Mouse (Mus musculus) hindbrain, embryonic 10.5 days (tissue): ENCODE data around the gene Krt28. TPM values are rescaled to one million over a fixed set of nuclear protein-coding genes. Genes with fewer than 3 reads are reported as not detected.

Experiments used
- DNase-seq: peaks from one replicate; pipeline ENCODE4 v3.0.0-alpha.2; 2017; ENCODE audit warnings: low spot score
- H3K27ac ChIP-seq: fragments of 300-500 bp; sonication (generic); 2 replicates; pipeline ENCODE4 v1.5.1; 2016; ENCODE audit warnings: mild to moderate bottlenecking, moderate library complexity
- H3K27me3 ChIP-seq: fragments of 300-500 bp; sonication (generic); 2 replicates; pipeline ENCODE4 v1.6.1; 2016; ENCODE audit warnings: mild to moderate bottlenecking; ENCODE audit not compliant: poor library complexity, insufficient read depth, severe bottlenecking
- H3K36me3 ChIP-seq: fragments of 300-500 bp; sonication (generic); 2 replicates; pipeline ENCODE4 v1.6.1; 2016; ENCODE audit warnings: mild to moderate bottlenecking, moderate library complexity
- H3K4me1 ChIP-seq: fragments of 300-500 bp; sonication (generic); replicated peaks from 2 replicates; pipeline ENCODE4 v1.6.1; 2016; ENCODE audit warnings: mild to moderate bottlenecking
- H3K4me3 ChIP-seq: fragments of 300-500 bp; sonication (generic); 2 replicates; pipeline ENCODE4 v1.5.1; 2016; ENCODE audit warnings: mild to moderate bottlenecking, moderate library complexity
- H3K9me3 ChIP-seq: fragments of 300-500 bp; sonication (generic); 2 replicates; pipeline ENCODE4 v1.6.1; 2016; ENCODE audit warnings: mild to moderate bottlenecking, moderate library complexity
- WGBS: fragments of 180-500 bp; shearing (Covaris S2); methylation state at CpG from one replicate; pipeline ENCODE4 v1.1.7; 2016; 5-methylcytosine and 5-hydroxymethylcytosine counted together
- polyA plus RNA-seq: library from polyadenylated mRNA; unstranded; fragments of >200 nt; fragmentation: Nextera tagmentation; extraction: Ambion mirVana; gene quantifications from 2 replicates; pipeline ENCODE4 v1.2.1, GENCODE M21; 2016

Gene Krt28
- polyA plus RNA-seq, 1 experiment from 2014 or later: 0.25 TPM

GRCm38 (mm10) chr11:99339299-99339847, 35.3 kb downstream of the Krt28 start:
- H3K27me3 ChIP-seq: no peaks in the 10 kb centered on the region
- peaks cover 9% of the 10 kb centered on the region for H3K4me1 ChIP-seq
- peak overlapping the region; percentile 40; the same call in 1 of the 2 replicates for H3K27ac ChIP-seq
- WGBS: 42% methylated on average over 11 of the region's 11 CpGs
- H3K4me3 ChIP-seq: no peak overlapping the region
- no peaks in the 10 kb centered on the region for H3K9me3 ChIP-seq
- peak; percentile 40 for DNase-seq
- no peaks in the 10 kb centered on the region for H3K36me3 ChIP-seq

- Histone ChIP-seq H3K27me3 (no peaks in the 10 kb centered on the region), H3K4me1 (peaks cover 9% of the 10 kb centered on the region), H3K4me3 (no peak within 1 kb of the TSS), H3K36me3 (no peaks in the 10 kb centered on the region), H3K27ac (no peak within 1 kb of the TSS), H3K9me3 (no peaks in the 10 kb centered on the region)
- DNase-seq: no peak
- WGBS: 90% methylated on average over 11 of the region's 11 CpGs
Observed at GRCm38 (mm10) chr11:99337866-99338265, 36.8 kb downstream of the Krt28 start, which contains the start of gene Krt26. TSS of gene Krt26 (minus strand) at chr11:99337966.

GRCm38 (mm10) chr11:99333426-99333825, 41.3 kb downstream of the Krt28 start:
- no peak for DNase-seq
- H3K27me3 ChIP-seq: no peaks in the 10 kb centered on the region
- WGBS: 73% methylated on average over 13 of the region's 13 CpGs
- H3K4me1 ChIP-seq: no peaks in the 10 kb centered on the region
- H3K4me3 ChIP-seq: no peak overlapping the region
- no peaks in the 10 kb centered on the region for H3K9me3 ChIP-seq
- H3K36me3 ChIP-seq: no peaks in the 10 kb centered on the region
- no peak overlapping the region for H3K27ac ChIP-seq

- no peak overlapping the region for H3K4me3 ChIP-seq
- no peaks in the 10 kb centered on the region for H3K9me3 ChIP-seq
- H3K27me3 ChIP-seq: no peaks in the 10 kb centered on the region
- WGBS: 73% methylated on average over 2 of the region's 2 CpGs
- H3K4me1 ChIP-seq: peaks cover 4% of the 10 kb centered on the region
- no peak for DNase-seq
- no peaks in the 10 kb centered on the region for H3K36me3 ChIP-seq
- no peak overlapping the region for H3K27ac ChIP-seq
Observed at GRCm38 (mm10) chr11:99329655-99330054, 45.0 kb downstream of the Krt28 start.

- DNase-seq: no peak
- Histone ChIP-seq H3K27ac (no peak within 1 kb of the TSS), H3K4me1 (peaks cover 4% of the 10 kb centered on the region), H3K9me3 (no peaks in the 10 kb centered on the region), H3K36me3 (no peaks in the 10 kb centered on the region), H3K4me3 (no peak within 1 kb of the TSS), H3K27me3 (no peaks in the 10 kb centered on the region)
- WGBS: 93% methylated on average over 11 of the region's 11 CpGs
Observed at GRCm38 (mm10) chr11:99322851-99323250, 51.9 kb downstream of the Krt28 start, which contains the start of gene Krt25. TSS of gene Krt25 (minus strand) at chr11:99322951.

- no peak overlapping the region for H3K27ac ChIP-seq
- H3K4me1 ChIP-seq: no peaks in the 10 kb centered on the region
- WGBS: 86% methylated on average over 14 of the region's 14 CpGs
- H3K9me3 ChIP-seq: no peaks in the 10 kb centered on the region
- DNase-seq: no peak
- no peak overlapping the region for H3K4me3 ChIP-seq
- no peaks in the 10 kb centered on the region for H3K36me3 ChIP-seq
- H3K27me3 ChIP-seq: no peaks in the 10 kb centered on the region
Observed at GRCm38 (mm10) chr11:99321094-99321493, 53.6 kb downstream of the Krt28 start.

GRCm38 (mm10) chr11:99319127-99319526, 55.6 kb downstream of the Krt28 start:
- no peak for DNase-seq
- H3K36me3 ChIP-seq: no peaks in the 10 kb centered on the region
- WGBS: 82% methylated on average over 9 of the region's 9 CpGs
- no peak overlapping the region for H3K27ac ChIP-seq
- H3K9me3 ChIP-seq: no peaks in the 10 kb centered on the region
- no peak overlapping the region for H3K4me3 ChIP-seq
- no peaks in the 10 kb centered on the region for H3K4me1 ChIP-seq
- no peaks in the 10 kb centered on the region for H3K27me3 ChIP-seq

- no peak overlapping the region for H3K27ac ChIP-seq
- H3K4me1 ChIP-seq: no peaks in the 10 kb centered on the region
- no peaks in the 10 kb centered on the region for H3K9me3 ChIP-seq
- no peak overlapping the region for H3K4me3 ChIP-seq
- H3K36me3 ChIP-seq: no peaks in the 10 kb centered on the region
- DNase-seq: no peak
- 63% methylated on average over 8 of the region's 8 CpGs for WGBS
- no peaks in the 10 kb centered on the region for H3K27me3 ChIP-seq
Observed at GRCm38 (mm10) chr11:99316543-99316942, 58.2 kb downstream of the Krt28 start.

Other genes with a start within 250 kb of the Krt28 start
- gene Ccr7, start 219.8 kb downstream of the Krt28 start, polyA plus RNA-seq: 0.21 and 0.25 TPM in 2 replicates
- 289 and 317 TPM in 2 replicates for gene Smarce1, start 143.9 kb downstream of the Krt28 start, polyA plus RNA-seq
- gene Krt222, start 130.8 kb downstream of the Krt28 start, polyA plus RNA-seq: 0.15 and 0.59 TPM in 2 replicates
- gene Krt24, start 89.6 kb downstream of the Krt28 start, polyA plus RNA-seq: not detected in 2 replicates
- 0.07 TPM in 1 of 2 replicates, not detected in the other for gene Krt25, start 52.0 kb downstream of the Krt28 start, polyA plus RNA-seq
- 0.12 and 0.43 TPM in 2 replicates for gene Krt26, start 36.9 kb downstream of the Krt28 start, polyA plus RNA-seq
- gene Krt27, start 23.8 kb downstream of the Krt28 start, polyA plus RNA-seq: not detected in 2 replicates
- 22.4 and 27.4 TPM in 2 replicates for gene Krt10, start 14.5 kb upstream of the Krt28 start, polyA plus RNA-seq
- 0.09 TPM in 1 of 2 replicates, not detected in the other for gene Krt12, start 47.4 kb upstream of the Krt28 start, polyA plus RNA-seq
- 0.35 and 1.6 TPM in 2 replicates for gene Krt20, start 63.2 kb upstream of the Krt28 start, polyA plus RNA-seq
- 0.24 TPM in 1 of 2 replicates, not detected in the other for gene Krt23, start 118.2 kb upstream of the Krt28 start, polyA plus RNA-seq
- gene Krt39, start 146.4 kb upstream of the Krt28 start, polyA plus RNA-seq: not detected in 2 replicates
- gene Krt40, start 168.3 kb upstream of the Krt28 start, polyA plus RNA-seq: not detected in 2 replicates
- gene Krtap3-3, start 176.0 kb upstream of the Krt28 start, polyA plus RNA-seq: not detected in 2 replicates
- not detected in 2 replicates for gene Krtap3-2, start 181.9 kb upstream of the Krt28 start, polyA plus RNA-seq
- gene Gm11939, start 184.6 kb upstream of the Krt28 start, polyA plus RNA-seq: not detected in 2 replicates
- not detected in 2 replicates for gene Krtap3-1, start 191.7 kb upstream of the Krt28 start, polyA plus RNA-seq
- gene Krtap1-5, start 206.1 kb upstream of the Krt28 start, polyA plus RNA-seq: not detected in 2 replicates
- gene Krtap1-4, start 208.8 kb upstream of the Krt28 start, polyA plus RNA-seq: not detected in 2 replicates
- not detected in 2 replicates for gene Krtap1-3, start 216.4 kb upstream of the Krt28 start, polyA plus RNA-seq
- gene Krtap9-3, start 223.2 kb upstream of the Krt28 start, polyA plus RNA-seq: not detected in 2 replicates
- gene Gm11938, start 228.4 kb upstream of the Krt28 start, polyA plus RNA-seq: not detected in 2 replicates
- gene Gm11937, start 235.3 kb upstream of the Krt28 start, polyA plus RNA-seq: not detected in 2 replicates
- not detected in 2 replicates for gene Krtap2-4, start 239.9 kb upstream of the Krt28 start, polyA plus RNA-seq
- gene Gm11562, start 245.5 kb upstream of the Krt28 start, polyA plus RNA-seq: not detected in 2 replicates